Mouse (Mus musculus) brain, embryonic 14.5 days (tissue): Measurements from ENCODE around the gene Hhat.

Experiments
- CTCF ChIP-seq: fragments of 200-500 bp; IDR thresholded peaks from 2 replicates; pipeline ENCODE4 v1.5.1; 2012; ENCODE audit warnings: inconsistent platforms, mild to moderate bottlenecking, moderate library complexity, borderline replicate concordance; ENCODE audit not compliant: insufficient read depth, insufficient read length; ENCODE audit errors: extremely low read depth
- POLR2A ChIP-seq: fragments of 200-500 bp; IDR thresholded peaks from 2 replicates; pipeline ENCODE4 v1.6.1; 2012; ENCODE audit warnings: mild to moderate bottlenecking, inconsistent platforms, borderline replicate concordance; ENCODE audit not compliant: poor library complexity, insufficient read depth, insufficient read length, severe bottlenecking; ENCODE audit errors: extremely low read depth

DNA sequence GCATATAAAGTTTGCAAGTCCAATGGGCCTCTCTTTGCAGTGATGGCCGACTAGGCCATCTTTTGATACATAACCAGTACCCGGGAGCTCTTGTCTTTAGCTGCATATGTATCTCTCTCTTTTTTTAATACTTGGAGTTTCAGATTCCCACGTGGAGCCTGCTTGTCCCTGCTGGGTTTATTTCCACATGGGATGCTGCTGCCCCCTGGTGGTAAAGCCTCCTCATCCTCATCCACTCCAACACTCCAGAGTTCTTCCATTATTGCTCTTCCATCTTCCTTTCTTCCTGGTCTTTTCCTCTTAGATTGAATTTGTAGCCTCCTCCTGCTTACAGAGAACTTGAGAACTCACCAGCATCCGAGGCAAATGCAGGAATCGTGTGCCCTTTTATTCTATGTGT lies 48.9 kb downstream of the Hhat start:
- TF ChIP-seq CTCF (peak; percentile 81), POLR2A (no peak)
